Mouse (Mus musculus) liver, embryonic 16.5 days (tissue): ENCODE results near the gene Amn. TPM values are rescaled to one million over a fixed set of nuclear protein-coding genes. Genes with fewer than 3 reads are reported as not detected.

Experiments
- ATAC-seq: fragments of 200-750 bp; cut with Nextera tagmentation; 2 replicates; pipeline ENCODE4 v1.8.0; 2017; ENCODE audit warnings: low read depth, mild to moderate bottlenecking, moderate number of reproducible peaks, moderate library complexity
- H3K27ac ChIP-seq: fragments of 300-500 bp; sonication (generic); 2 replicates; pipeline ENCODE4 v1.5.1; 2014; ENCODE audit warnings: mild to moderate bottlenecking, low read length
- H3K27me3 ChIP-seq: fragments of 300-500 bp; sonication (generic); 2 replicates; pipeline ENCODE4 v1.6.1; 2014; ENCODE audit warnings: low read depth, low read length, mixed read lengths; ENCODE audit not compliant: control insufficient read depth, insufficient read depth
- H3K36me3 ChIP-seq: fragments of 300-500 bp; sonication (generic); 2 replicates; pipeline ENCODE4 v1.6.1; 2014; ENCODE audit warnings: mild to moderate bottlenecking; ENCODE audit not compliant: control insufficient read depth, insufficient read depth
- H3K4me1 ChIP-seq: fragments of 300-500 bp; sonication (generic); 2 replicates; pipeline ENCODE4 v1.6.1; 2014; ENCODE audit warnings: low read depth, low read length, mixed read lengths; ENCODE audit not compliant: control insufficient read depth
- H3K4me2 ChIP-seq: fragments of 300-500 bp; sonication (generic); 2 replicates; pipeline ENCODE4 v1.6.1; 2014; ENCODE audit warnings: low read depth, low read length, mixed read lengths
- H3K4me3 ChIP-seq: fragments of 300-500 bp; sonication (generic); 2 replicates; pipeline ENCODE4 v1.5.1; 2014; ENCODE audit warnings: low read depth, mild to moderate bottlenecking, low read length
- H3K9ac ChIP-seq: fragments of 300-500 bp; sonication (generic); 2 replicates; pipeline ENCODE4 v1.6.1; 2014; ENCODE audit warnings: low read depth, low read length
- H3K9me3 ChIP-seq: fragments of 300-500 bp; sonication (generic); replicated peaks from 2 replicates; pipeline ENCODE4 v1.6.1; 2016; ENCODE audit warnings: low read length; ENCODE audit not compliant: control insufficient read depth
- WGBS: fragments of 180-500 bp; shearing (Covaris S2); extraction: QIAGEN DNeasy Blood & Tissue Kit; methylation state at CpG from one replicate; pipeline ENCODE4 v1.1.7; 2014; ENCODE audit not compliant: insufficient replicate concordance; 5-methylcytosine and 5-hydroxymethylcytosine counted together
- polyA plus RNA-seq: library from polyadenylated mRNA; unstranded; fragments of >200 nt; fragmentation: Nextera tagmentation; extraction: Ambion mirVana; gene quantifications from 2 replicates; pipeline ENCODE4 v1.2.1, GENCODE M21; 2015

Gene Amn
- polyA plus RNA-seq, 1 experiment from 2014 or later, result 2.2 TPM

GRCm38 (mm10) chr12:111274006-111274405, 3.1 kb downstream of the Amn start:
- Histone ChIP-seq H3K4me1 (peaks cover 26% of the 10 kb centered on the region), H3K27me3 (peaks cover 76% of the 10 kb centered on the region), H3K9ac (no peak overlapping the region), H3K27ac (no peak overlapping the region), H3K9me3 (no peaks in the 10 kb centered on the region), H3K4me3 (peak overlapping the region; percentile 38; the same call in 1 of the 2 replicates), H3K36me3 (no peaks in the 10 kb centered on the region), H3K4me2 (no peak overlapping the region; the same call in 1 of the 2 replicates)
- ATAC-seq, result no peak
- 6% methylated on average over 28 of the region's 28 CpGs for WGBS

GRCm38 (mm10) chr12:111274447-111275149, 3.7 kb downstream of the Amn start:
- peak overlapping the region; percentile 53 for H3K4me2 ChIP-seq
- no peak overlapping the region for H3K9ac ChIP-seq
- peaks cover 26% of the 10 kb centered on the region for H3K4me1 ChIP-seq
- no peak for ATAC-seq
- H3K27me3 ChIP-seq, result peaks cover 76% of the 10 kb centered on the region
- WGBS, result 4% methylated on average over 80 of the region's 80 CpGs
- H3K9me3 ChIP-seq, result no peaks in the 10 kb centered on the region
- no peaks in the 10 kb centered on the region for H3K36me3 ChIP-seq
- no peak overlapping the region for H3K27ac ChIP-seq
- peak overlapping the region; percentile 38 for H3K4me3 ChIP-seq

GRCm38 (mm10) chr12:111275150-111275841, 4.4 kb downstream of the Amn start:
- Histone ChIP-seq H3K9ac (no peak overlapping the region), H3K4me1 (peaks cover 20% of the 10 kb centered on the region), H3K4me3 (peak overlapping the region; percentile 38), H3K9me3 (no peaks in the 10 kb centered on the region), H3K36me3 (no peaks in the 10 kb centered on the region), H3K27me3 (peaks cover 71% of the 10 kb centered on the region), H3K27ac (no peak overlapping the region), H3K4me2 (peak overlapping the region; percentile 53)
- ATAC-seq, result no peak
- 1% methylated on average over 58 of the region's 58 CpGs for WGBS

GRCm38 (mm10) chr12:111276371-111276770, 5.5 kb downstream of the Amn start:
- Histone ChIP-seq H3K27me3 (peaks cover 60% of the 10 kb centered on the region), H3K27ac (no peak overlapping the region), H3K9ac (no peak overlapping the region), H3K4me1 (peaks cover 13% of the 10 kb centered on the region), H3K4me2 (no peak overlapping the region), H3K36me3 (no peaks in the 10 kb centered on the region), H3K9me3 (no peaks in the 10 kb centered on the region), H3K4me3 (no peak overlapping the region)
- 40% methylated on average over 6 of the region's 6 CpGs for WGBS
- ATAC-seq, result no peak

- WGBS, result 61% methylated on average over 4 of the region's 4 CpGs
- no peaks in the 10 kb centered on the region for H3K4me1 ChIP-seq
- H3K4me2 ChIP-seq, result no peak overlapping the region
- no peak overlapping the region for H3K4me3 ChIP-seq
- H3K9me3 ChIP-seq, result no peaks in the 10 kb centered on the region
- H3K27me3 ChIP-seq, result no peaks in the 10 kb centered on the region; the same call in 1 of the 2 replicates
- no peaks in the 10 kb centered on the region for H3K36me3 ChIP-seq
- no peak overlapping the region for H3K9ac ChIP-seq
- no peak for ATAC-seq
- H3K27ac ChIP-seq, result no peak overlapping the region
Measured at GRCm38 (mm10) chr12:111283573-111283972, 12.7 kb downstream of the Amn start.

GRCm38 (mm10) chr12:111284532-111284931, 13.6 kb downstream of the Amn start:
- Histone ChIP-seq H3K9me3 (no peaks in the 10 kb centered on the region), H3K4me3 (no peak overlapping the region), H3K9ac (no peak overlapping the region), H3K36me3 (no peaks in the 10 kb centered on the region), H3K4me2 (no peak overlapping the region), H3K27me3 (no peaks in the 10 kb centered on the region), H3K27ac (no peak overlapping the region), H3K4me1 (no peaks in the 10 kb centered on the region)
- WGBS, result 31% methylated on average over 10 of the region's 10 CpGs
- ATAC-seq, result no peak

- 73% methylated on average over 12 of the region's 12 CpGs for WGBS
- Histone ChIP-seq H3K9ac (no peak overlapping the region), H3K4me1 (no peaks in the 10 kb centered on the region), H3K4me3 (no peak overlapping the region), H3K27ac (no peak overlapping the region), H3K36me3 (peaks cover 2% of the 10 kb centered on the region; the same call in 1 of the 2 replicates), H3K4me2 (no peak overlapping the region), H3K9me3 (no peaks in the 10 kb centered on the region), H3K27me3 (no peaks in the 10 kb centered on the region)
- no peak for ATAC-seq
Measured at GRCm38 (mm10) chr12:111293025-111293424, 22.1 kb downstream of the Amn start.

- WGBS, result 77% methylated on average over 27 of the region's 27 CpGs
- Histone ChIP-seq H3K9me3 (no peaks in the 10 kb centered on the region), H3K9ac (no peak overlapping the region), H3K27ac (no peak overlapping the region), H3K4me1 (no peaks in the 10 kb centered on the region), H3K4me3 (no peak overlapping the region), H3K27me3 (no peaks in the 10 kb centered on the region), H3K4me2 (no peak overlapping the region), H3K36me3 (no peaks in the 10 kb centered on the region; the same call in 1 of the 2 replicates)
- no peak for ATAC-seq
Measured at GRCm38 (mm10) chr12:111301322-111302017, 30.6 kb downstream of the Amn start.

GRCm38 (mm10) chr12:111302018-111302345, 31.1 kb downstream of the Amn start:
- Histone ChIP-seq H3K27me3 (no peaks in the 10 kb centered on the region), H3K27ac (no peak overlapping the region), H3K9me3 (no peaks in the 10 kb centered on the region), H3K4me3 (no peak overlapping the region), H3K4me2 (no peak overlapping the region), H3K36me3 (no peaks in the 10 kb centered on the region; the same call in 1 of the 2 replicates), H3K4me1 (no peaks in the 10 kb centered on the region), H3K9ac (no peak overlapping the region)
- WGBS, result 65% methylated on average over 14 of the region's 14 CpGs
- no peak for ATAC-seq
